Mouse (Mus musculus) adrenal gland, adult 8-10 months (tissue): ENCODE data around the gene Socs1. TPM values are rescaled to one million over a fixed set of nuclear protein-coding genes. Genes with fewer than 3 reads are reported as not detected.

Experiments
- DNase-seq: peaks from one replicate; pipeline ENCODE4 v3.0.0; 2022
- total RNA-seq, 4 experiments: library from RNA; stranded (reverse); gene quantifications; 2 replicates each; pipeline ENCODE4 v1.2.4; 2022

The Socs1 gene
- total RNA-seq, 4 experiments from 2014 or later = 2.9 to 14.3 (median 4.2) TPM

DNA sequence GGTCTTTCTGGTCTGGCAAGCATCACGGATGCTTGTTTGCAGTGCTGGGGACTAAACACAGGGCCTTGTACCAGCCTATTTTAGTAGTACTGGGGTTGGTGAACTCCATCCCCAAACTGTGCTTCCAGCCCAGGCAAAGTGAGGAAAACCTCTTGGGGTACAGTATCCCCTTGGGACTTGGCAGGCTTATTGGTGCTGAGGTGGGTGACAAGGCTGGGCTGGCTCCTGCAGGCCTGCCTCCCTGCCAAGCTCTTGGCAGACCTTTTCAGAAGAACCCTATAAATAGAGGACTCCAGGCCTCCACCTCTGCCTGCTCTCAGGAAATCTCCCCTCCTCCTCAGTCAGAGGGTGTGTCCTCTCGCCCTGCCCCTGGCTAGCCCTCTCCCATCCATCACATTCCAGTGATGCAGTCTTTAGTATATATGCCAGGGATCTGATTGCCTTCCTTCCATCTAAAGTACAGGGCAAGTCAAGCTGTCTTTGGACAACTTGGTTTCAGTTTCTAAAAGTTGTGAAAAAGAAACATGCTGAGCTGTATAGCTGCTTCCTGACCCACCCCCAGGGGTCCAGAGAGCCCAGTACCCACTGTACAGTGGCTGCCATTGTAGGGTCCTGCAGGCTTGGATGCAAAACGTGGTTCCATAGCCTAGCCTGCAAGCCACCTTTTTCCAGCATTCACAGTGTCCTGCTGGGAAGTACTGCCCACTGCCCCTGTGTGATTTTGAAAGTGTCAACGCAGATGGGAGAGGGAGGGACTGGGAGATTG, 1.6 kb upstream of the Socs1 start:
- DNase-seq = no peak

DNA sequence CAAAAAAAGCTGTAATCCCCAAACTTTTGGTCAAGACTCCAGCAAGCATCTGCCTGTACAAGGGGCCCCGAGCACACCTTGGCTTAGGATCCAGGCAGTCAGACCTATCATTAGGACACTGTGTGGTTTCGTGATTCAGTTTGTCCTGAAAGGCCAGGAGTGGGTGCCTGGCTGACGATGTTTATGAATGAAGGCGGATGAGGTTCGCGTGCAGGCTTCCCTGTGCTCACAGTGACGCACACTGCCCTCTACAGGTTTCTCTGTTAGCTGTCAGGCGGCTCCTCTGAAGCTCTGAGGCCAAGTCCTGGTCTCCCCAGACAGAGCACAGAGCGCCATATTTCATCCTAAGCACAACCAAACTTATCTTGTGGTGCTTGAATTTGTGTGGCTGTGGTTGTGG, 952 bp upstream of the Socs1 start:
- DNase-seq = peak; percentile 81

DNA sequence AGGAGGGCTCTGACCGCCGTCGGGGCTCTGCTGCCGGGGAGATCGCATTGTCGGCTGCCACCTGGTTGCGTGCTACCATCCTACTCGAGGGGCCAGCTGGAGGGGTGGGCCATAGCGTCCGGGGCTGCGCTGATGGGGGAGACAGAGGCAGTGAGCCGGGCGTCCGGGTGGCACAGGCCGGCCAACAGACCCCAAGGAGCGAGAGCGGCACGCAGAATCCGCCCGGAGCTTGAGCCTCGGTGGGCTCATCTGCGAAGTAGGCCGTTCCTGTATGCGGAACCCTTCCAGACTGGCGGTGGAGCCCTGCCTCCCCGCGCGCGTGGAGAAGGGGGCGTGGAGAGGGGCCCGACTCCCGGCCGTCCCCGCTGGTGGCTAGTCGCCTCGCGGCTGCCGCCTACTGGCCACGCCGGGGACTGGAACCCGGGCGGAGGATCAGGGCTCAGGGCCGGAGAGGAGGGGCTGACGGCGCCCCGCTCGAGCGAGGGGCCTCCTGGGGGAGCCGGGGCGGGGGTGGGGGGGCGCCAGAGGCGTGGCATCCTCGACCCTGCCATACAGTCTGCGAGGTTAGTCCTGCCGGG, 454 bp downstream of the Socs1 start:
- peak; percentile 85 for DNase-seq

- DNase-seq = no peak
These were observed 1.2 kb downstream of the Socs1 start for GRCm38 (mm10) chr16:10783883-10784792.

GRCm38 (mm10) chr16:10783451-10783850, 1.9 kb downstream of the Socs1 start:
- no peak for DNase-seq

- DNase-seq = no peak
These were observed 2.2 kb downstream of the Socs1 start for GRCm38 (mm10) chr16:10783152-10783434.

- DNase-seq = no peak
These were observed 2.8 kb downstream of the Socs1 start for GRCm38 (mm10) chr16:10782377-10783151.

GRCm38 (mm10) chr16:10781862-10782371, 3.4 kb downstream of the Socs1 start:
- DNase-seq = no peak

GRCm38 (mm10) chr16:10780631-10781120, 4.7 kb downstream of the Socs1 start:
- DNase-seq = no peak

DNA sequence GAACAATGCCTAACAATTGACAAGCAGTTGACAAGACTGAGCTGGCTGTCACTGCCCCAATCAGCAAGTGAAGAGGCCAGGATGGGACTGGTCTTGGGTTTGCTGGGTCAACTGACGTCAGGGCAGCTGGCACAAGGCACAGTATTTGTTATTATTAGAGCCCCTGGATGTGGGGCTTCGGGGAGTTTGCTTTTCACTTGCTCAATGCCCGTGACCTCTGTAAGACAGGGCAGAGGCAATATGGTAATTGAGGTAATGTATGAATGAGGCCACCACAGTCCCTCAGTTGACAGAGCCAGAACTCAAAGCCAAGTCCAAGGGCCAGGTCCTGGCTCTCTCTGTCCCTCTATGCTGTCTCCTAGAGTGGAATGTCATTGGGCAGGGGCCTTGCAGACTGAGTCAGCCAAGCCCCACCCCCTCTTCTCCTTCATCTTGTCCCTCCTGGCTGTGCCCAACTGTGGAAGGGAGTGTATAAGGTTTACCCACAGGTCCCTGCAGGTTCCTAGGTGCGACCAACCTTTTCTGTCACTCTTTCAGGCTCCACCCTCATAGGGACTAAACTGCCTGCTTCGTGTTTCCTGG, 7.7 kb downstream of the Socs1 start:
- no peak for DNase-seq

- DNase-seq = peak; percentile 69
These were observed 9.0 kb downstream of the Socs1 start for GRCm38 (mm10) chr16:10776322-10776721.

DNA sequence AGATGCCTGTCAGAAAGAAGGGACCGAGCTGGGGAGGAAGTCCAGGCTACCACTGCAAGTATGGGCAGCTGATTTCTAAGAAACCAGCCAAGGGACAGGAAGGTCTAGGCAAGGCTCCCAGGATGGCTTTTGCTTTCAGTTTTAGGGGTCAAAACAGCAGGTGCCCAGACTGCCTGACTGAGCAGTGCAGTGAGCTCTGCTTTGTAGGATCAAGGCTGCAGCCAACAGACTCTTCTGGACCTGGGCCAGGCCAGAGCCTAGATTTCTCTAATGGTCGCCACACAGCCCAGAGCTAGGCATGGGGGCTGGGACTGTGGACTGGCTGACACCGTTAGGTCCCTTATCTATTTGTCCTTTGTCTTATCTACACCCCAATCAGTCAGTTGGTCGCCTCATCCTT, 10.6 kb downstream of the Socs1 start:
- no peak for DNase-seq

DNA sequence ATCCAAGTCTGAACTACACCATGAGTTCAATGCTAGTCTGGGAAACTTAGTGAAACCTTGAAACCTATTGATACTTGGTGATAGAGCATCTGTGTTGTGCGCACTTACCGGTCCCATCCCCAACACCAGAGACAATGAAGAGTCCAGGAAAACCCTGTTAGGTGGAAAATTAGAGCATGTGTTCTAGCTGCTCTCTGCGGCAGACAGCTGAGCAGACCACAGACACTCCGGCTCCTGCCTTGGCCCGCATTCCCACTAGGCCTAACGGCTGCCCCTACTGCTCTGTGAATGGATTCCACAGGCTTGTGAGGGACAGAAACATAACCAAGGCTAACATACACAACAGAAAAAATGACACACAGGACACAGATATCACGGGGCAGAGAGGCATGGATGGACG, 11.8 kb downstream of the Socs1 start:
- no peak for DNase-seq

DNA sequence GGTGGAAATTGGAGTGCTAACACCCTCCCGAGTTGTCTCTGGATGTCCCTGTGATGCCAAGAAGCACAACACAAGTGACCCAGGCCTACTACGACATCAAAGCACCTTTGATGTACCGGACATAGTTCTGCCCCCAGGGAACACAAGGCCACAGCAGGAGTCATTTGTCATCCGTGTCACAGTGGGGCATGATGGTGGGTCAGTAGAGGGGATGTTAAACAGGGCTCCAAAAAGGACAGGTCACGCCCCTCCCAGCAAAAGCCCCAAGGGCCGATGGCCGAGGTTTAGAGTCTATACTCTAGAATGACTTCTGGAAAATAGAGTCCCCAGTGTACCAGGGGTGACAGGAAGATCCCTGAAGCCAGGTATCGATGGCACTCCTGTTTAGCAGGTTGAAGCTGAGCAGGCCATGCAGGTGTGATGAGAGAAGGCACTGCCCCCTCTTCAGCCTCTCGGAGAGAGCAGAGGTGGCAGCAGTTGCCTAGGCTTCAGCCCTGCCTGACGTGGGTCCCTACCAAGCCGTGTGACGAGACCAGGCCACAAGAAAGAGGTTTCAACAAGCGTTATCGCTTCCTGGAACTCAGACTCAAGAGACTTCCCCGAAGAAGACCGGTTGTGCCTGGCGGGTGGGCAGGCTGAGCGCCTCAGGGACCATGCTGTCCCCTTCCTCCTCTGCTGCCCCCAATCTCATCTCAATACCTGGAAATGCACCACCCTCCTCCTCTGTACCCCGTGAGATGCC, 13.4 kb downstream of the Socs1 start:
- DNase-seq = peak; percentile 62

GRCm38 (mm10) chr16:10770531-10771325, 14.6 kb downstream of the Socs1 start:
- no peak for DNase-seq

GRCm38 (mm10) chr16:10769661-10770060, 15.7 kb downstream of the Socs1 start:
- DNase-seq = no peak

- DNase-seq = peak; percentile 80
These were observed 16.5 kb downstream of the Socs1 start for GRCm38 (mm10) chr16:10768821-10769220.

GRCm38 (mm10) chr16:10767158-10767557, 18.2 kb downstream of the Socs1 start:
- no peak for DNase-seq

GRCm38 (mm10) chr16:10764323-10764722, 21.0 kb downstream of the Socs1 start:
- DNase-seq = no peak
